Mouse (Mus musculus): ENCODE measurements at regions not wholly inside any gene's neighbourhood (a gene's known extent, or its start where the extent isn't known, plus 50 kb on each side); places are given as distances from the start of the nearest gene placed in this dataset.

GRCm38 (mm10) chr9:16702431-16702830, 201.3 kb upstream of the Fat3 start:
- H3K9ac ChIP-seq (ENCODE audit: low read depth, low read length), result no peak overlapping the region
- no peaks in the 10 kb centered on the region for H3K4me1 ChIP-seq (replicated peaks; ENCODE audit: insufficient read depth, low read length)
- H3K36me3 ChIP-seq (ENCODE audit: insufficient read depth, low read length), result no peaks in the 10 kb centered on the region
- DNase-seq (ENCODE audit: low spot score) (no peak), ATAC-seq (replicated peaks; ENCODE audit: low FRiP score, low read depth) (no peak)
- H3K4me3 ChIP-seq (replicated peaks; ENCODE audit: low read depth, low read length), result no peak overlapping the region
- no peak overlapping the region for H3K27ac ChIP-seq
- TF ChIP-seq CTCF (IDR thresholded peaks at IDR 0.05; ENCODE audit: low read depth), result peak; percentile 23; the same call in 1 of the 2 replicates
- H3K27me3 ChIP-seq (ENCODE audit: insufficient read depth, low read length), result no peaks in the 10 kb centered on the region
- H3K4me2 ChIP-seq (ENCODE audit: low read length), result no peak overlapping the region
- no peaks in the 10 kb centered on the region for H3K9me3 ChIP-seq (replicated peaks; ENCODE audit: low read length)
- 72% methylated on average over 3 of the region's 3 CpGs for WGBS

GRCm38 (mm10) chr9:16661527-16661926, 160.4 kb upstream of the Fat3 start:
- 56% methylated on average over 2 of the region's 2 CpGs for WGBS

GRCm38 (mm10) chr9:16660940-16661339, 159.9 kb upstream of the Fat3 start:
- H3K4me3 ChIP-seq (replicated peaks; ENCODE audit: low read depth, low read length), result no peak overlapping the region
- no peaks in the 10 kb centered on the region for H3K9me3 ChIP-seq (replicated peaks; ENCODE audit: low read length)
- WGBS, result 52% methylated on average over 3 of the region's 3 CpGs
- H3K27me3 ChIP-seq (ENCODE audit: insufficient read depth, low read length), result no peaks in the 10 kb centered on the region
- no peak overlapping the region for H3K27ac ChIP-seq
- no peak overlapping the region for H3K4me2 ChIP-seq (ENCODE audit: low read length)
- DNase-seq (ENCODE audit: low spot score) (no peak), ATAC-seq (replicated peaks; ENCODE audit: low FRiP score, low read depth) (no peak)
- no peak overlapping the region for H3K9ac ChIP-seq (ENCODE audit: low read depth, low read length)
- TF ChIP-seq CTCF (IDR thresholded peaks at IDR 0.05; ENCODE audit: low read depth), result no peak
- H3K4me1 ChIP-seq (replicated peaks; ENCODE audit: insufficient read depth, low read length), result no peaks in the 10 kb centered on the region
- no peaks in the 10 kb centered on the region for H3K36me3 ChIP-seq (ENCODE audit: insufficient read depth, low read length)

More at GRCm38 (mm10) chr9:16661527-16661926, 160.4 kb upstream of the Fat3 start:
- no peak overlapping the region for H3K9ac ChIP-seq (ENCODE audit: low read depth, low read length)
- no peak overlapping the region for H3K4me2 ChIP-seq (ENCODE audit: low read length)
- no peaks in the 10 kb centered on the region for H3K36me3 ChIP-seq (ENCODE audit: insufficient read depth, low read length)
- no peak overlapping the region for H3K27ac ChIP-seq
- DNase-seq (ENCODE audit: low spot score) (no peak), ATAC-seq (replicated peaks; ENCODE audit: low FRiP score, low read depth) (no peak)
- no peaks in the 10 kb centered on the region for H3K4me1 ChIP-seq (replicated peaks; ENCODE audit: insufficient read depth, low read length)
- no peaks in the 10 kb centered on the region for H3K9me3 ChIP-seq (replicated peaks; ENCODE audit: low read length)
- no peak overlapping the region for H3K4me3 ChIP-seq (replicated peaks; ENCODE audit: low read depth, low read length)
- TF ChIP-seq CTCF (IDR thresholded peaks at IDR 0.05; ENCODE audit: low read depth), result no peak
- no peaks in the 10 kb centered on the region for H3K27me3 ChIP-seq (ENCODE audit: insufficient read depth, low read length)
